Mouse (Mus musculus): Measurements from ENCODE around the gene Nrip1. TPM values are rescaled to one million over a fixed set of nuclear protein-coding genes. Genes with fewer than 3 reads are reported as not detected.

Nrip1 gene
- polyA plus RNA-seq (2016; fragmentation: Nextera tagmentation; extraction: Ambion mirVana), result 38.5 and 45.5 TPM in 2 replicates

DNA sequence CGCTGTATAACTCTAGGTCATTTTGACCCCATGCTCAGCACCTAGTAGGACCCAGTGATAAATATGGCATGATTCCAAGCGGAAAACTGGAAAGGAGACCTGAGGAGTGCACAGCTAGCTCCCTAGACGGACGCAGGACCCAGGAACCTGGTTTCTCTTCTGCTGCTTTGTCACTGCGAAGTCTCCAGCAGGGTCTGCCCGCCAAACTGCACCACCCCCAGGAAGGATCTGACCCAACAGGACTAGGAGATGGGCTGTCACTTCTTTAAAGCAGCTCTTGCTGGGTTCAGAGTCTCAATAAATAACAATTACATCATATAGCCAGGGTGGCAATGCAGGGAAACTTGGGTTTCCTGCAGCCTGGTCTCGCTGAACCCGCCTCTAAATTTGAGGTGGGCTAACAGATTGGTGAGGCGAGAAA is at the start of gene Nrip1:
TSS of gene Nrip1 (minus strand) at position 157 of the 421 bp plus-strand sequence.
- Histone ChIP-seq H3K4me1 (peaks cover 39% of the 10 kb centered on the region), H3K27ac (peak within 1 kb of the TSS; percentile 99), H3K4me3 (peak within 1 kb of the TSS; percentile 91), H3K9me3 (no peaks in the 10 kb centered on the region), H3K36me3 (replicated peaks) (no peaks in the 10 kb centered on the region), H3K27me3 (ENCODE audit: poor library complexity, severe bottlenecking) (peaks cover 5% of the 10 kb centered on the region; the same call in 1 of the 2 replicates)
- under 1% methylated on average over 9 of the region's 9 CpGs for WGBS
- DNase-seq (ENCODE audit: extremely low spot score, low spot score), result peak; percentile 70

DNA sequence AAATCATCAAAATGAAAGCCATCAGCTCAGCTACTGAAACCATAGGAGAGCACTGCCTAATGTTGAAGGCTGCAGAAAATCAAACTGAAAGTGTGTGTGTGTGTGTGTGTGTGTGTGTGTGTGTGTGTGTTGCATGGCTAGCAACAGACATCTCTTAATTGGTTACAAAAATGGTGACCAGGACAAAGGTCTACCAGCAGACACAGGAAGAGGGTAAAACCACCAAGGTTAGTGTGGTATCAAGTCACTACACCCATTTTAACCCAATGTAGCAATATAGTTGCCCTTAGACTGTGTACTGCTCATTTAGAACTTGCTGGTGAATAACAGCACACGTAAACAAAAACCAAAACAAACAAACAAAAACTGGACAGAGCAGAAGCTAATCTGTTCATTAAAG is 48.9 kb upstream of the Nrip1 start:
- no peaks in the 10 kb centered on the region for H3K9me3 ChIP-seq
- no peak overlapping the region for H3K27ac ChIP-seq
- DNase-seq (ENCODE audit: extremely low spot score, low spot score), result no peak
- no peak overlapping the region for H3K4me3 ChIP-seq
- H3K4me1 ChIP-seq, result no peaks in the 10 kb centered on the region
- WGBS, result 88% methylated on average over 1 of the region's 1 CpGs
- H3K36me3 ChIP-seq (replicated peaks), result no peaks in the 10 kb centered on the region
- no peaks in the 10 kb centered on the region for H3K27me3 ChIP-seq (ENCODE audit: poor library complexity, severe bottlenecking)

DNA sequence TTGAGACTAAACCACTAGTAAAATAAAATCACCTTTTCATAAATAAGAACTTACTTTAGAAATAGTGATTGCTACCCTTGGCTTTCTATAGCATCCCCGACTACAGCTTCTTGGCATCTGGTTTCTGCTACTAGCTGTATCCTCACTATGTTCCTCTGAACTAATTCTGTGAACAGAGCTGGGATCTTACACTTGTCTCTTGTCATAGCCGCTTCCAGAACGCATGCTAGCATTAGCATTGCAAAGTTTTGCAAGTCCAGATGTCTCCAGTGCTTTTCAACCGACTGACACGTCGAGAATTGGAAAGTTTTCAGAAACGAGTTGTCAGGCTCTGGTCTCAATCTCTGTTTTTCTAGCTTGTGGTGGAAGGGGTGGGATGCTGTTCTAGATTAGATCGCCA is 46.2 kb upstream of the Nrip1 start:
- Histone ChIP-seq H3K4me1 (no peaks in the 10 kb centered on the region), H3K4me3 (no peak overlapping the region), H3K27ac (no peak overlapping the region), H3K27me3 (ENCODE audit: poor library complexity, severe bottlenecking) (no peaks in the 10 kb centered on the region), H3K36me3 (replicated peaks) (no peaks in the 10 kb centered on the region), H3K9me3 (no peaks in the 10 kb centered on the region)
- 88% methylated on average over 8 of the region's 8 CpGs for WGBS
- no peak for DNase-seq (ENCODE audit: extremely low spot score, low spot score)

DNA sequence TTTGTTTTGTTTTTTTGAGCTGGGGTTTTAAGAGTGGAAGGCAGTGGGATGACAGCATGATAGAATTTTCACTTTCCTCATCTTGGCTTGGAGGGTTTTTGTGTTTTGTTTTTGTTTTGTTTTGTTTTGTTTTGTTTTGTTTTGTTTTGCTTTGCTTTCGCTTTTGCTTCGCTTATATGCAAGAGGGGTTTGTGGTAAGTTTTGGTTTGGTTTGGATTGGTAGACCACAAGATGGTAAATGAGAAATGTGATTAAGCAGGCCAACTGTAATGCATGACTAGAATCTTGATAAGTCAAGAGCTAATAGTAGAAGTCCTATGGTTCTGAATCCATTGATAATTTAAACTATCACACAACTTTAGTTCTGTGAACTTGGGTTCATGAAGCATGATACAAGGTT is 42.9 kb upstream of the Nrip1 start:
- Histone ChIP-seq H3K4me1 (no peaks in the 10 kb centered on the region), H3K9me3 (no peaks in the 10 kb centered on the region), H3K36me3 (replicated peaks) (no peaks in the 10 kb centered on the region), H3K27ac (no peak overlapping the region), H3K27me3 (ENCODE audit: poor library complexity, severe bottlenecking) (no peaks in the 10 kb centered on the region), H3K4me3 (no peak overlapping the region)
- 94% methylated on average over 2 of the region's 2 CpGs for WGBS
- no peak for DNase-seq (ENCODE audit: extremely low spot score, low spot score)

DNA sequence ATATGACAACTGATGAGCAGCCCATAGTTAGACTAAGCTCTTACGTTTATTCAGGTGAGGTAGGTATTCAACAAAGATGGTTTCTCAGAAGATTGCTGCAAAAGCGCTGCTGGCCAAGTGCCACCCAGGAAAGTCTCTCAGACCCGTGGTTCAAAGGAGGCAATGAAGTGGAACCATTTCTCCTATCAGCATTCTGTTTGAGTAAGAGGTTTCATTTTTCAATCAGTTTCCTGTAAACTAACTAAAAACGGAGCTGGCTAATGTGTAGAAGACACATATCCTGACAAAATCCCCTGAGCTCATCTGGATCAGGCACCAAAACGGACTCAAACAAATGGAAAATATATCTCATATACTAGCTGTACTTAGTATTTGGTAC is 42.4 kb upstream of the Nrip1 start:
- H3K4me3 ChIP-seq, result no peak overlapping the region
- WGBS, result 82% methylated on average over 5 of the region's 5 CpGs
- no peaks in the 10 kb centered on the region for H3K9me3 ChIP-seq
- no peaks in the 10 kb centered on the region for H3K27me3 ChIP-seq (ENCODE audit: poor library complexity, severe bottlenecking)
- H3K4me1 ChIP-seq, result no peaks in the 10 kb centered on the region
- no peak for DNase-seq (ENCODE audit: extremely low spot score, low spot score)
- no peak overlapping the region for H3K27ac ChIP-seq
- no peaks in the 10 kb centered on the region for H3K36me3 ChIP-seq (replicated peaks)

DNA sequence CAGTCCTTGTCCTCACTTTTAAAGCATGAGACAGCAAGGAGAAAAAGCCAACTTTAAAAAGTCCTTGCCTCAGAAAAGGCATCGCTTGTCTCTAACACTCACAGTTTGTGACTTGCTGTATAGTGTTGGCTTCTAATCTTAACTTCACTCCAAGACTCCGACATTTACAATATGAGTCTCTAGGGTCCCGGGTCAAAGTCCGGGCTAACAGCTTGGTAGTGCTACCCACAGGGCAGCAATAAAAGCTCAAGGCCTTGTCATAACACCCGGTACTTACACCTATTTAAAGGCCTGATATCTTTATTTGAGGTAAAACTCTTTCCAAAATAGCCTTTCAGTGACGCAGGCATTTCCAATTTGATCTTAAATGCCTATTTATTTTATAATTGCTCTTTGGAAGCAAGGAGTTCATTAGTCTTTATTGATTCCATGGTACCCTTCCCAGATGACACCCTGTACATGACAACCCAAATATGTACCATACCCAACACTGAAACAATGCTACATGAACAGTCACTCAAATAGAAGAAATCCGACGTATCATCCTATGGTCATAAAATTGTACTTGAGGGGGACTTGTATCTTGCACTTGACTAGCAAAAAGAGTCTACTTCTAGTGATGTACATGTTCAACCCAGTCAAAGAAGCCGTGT is 41.9 kb upstream of the Nrip1 start:
- no peaks in the 10 kb centered on the region for H3K27me3 ChIP-seq (ENCODE audit: poor library complexity, severe bottlenecking)
- no peak overlapping the region for H3K27ac ChIP-seq
- H3K4me1 ChIP-seq, result no peaks in the 10 kb centered on the region
- H3K9me3 ChIP-seq, result no peaks in the 10 kb centered on the region
- DNase-seq (ENCODE audit: extremely low spot score, low spot score), result no peak
- H3K36me3 ChIP-seq (replicated peaks), result no peaks in the 10 kb centered on the region
- 92% methylated on average over 9 of the region's 9 CpGs for WGBS
- H3K4me3 ChIP-seq, result no peak overlapping the region

DNA sequence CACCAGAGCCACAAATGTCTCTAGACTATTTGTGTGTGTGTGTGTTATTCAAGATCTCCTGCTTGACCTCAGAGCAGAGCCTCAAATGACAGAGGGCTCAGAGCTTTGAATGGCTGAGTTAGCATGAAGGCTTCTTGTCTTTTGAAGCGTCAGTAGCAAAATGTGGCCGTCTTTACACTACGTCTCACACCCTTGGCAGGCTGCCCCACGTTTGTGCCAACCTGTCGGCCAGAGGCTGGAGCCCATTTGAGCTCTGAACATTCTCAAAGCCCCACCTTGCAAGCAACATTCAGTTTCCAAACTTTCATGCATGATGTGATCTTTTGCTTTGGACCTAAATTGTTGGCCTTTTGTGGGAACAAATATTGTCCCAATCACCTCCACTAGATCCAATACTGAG is 40.9 kb upstream of the Nrip1 start:
- WGBS, result 86% methylated on average over 5 of the region's 5 CpGs
- DNase-seq (ENCODE audit: extremely low spot score, low spot score), result no peak
- Histone ChIP-seq H3K27ac (no peak overlapping the region), H3K36me3 (replicated peaks) (no peaks in the 10 kb centered on the region), H3K27me3 (ENCODE audit: poor library complexity, severe bottlenecking) (no peaks in the 10 kb centered on the region), H3K9me3 (no peaks in the 10 kb centered on the region), H3K4me3 (no peak overlapping the region), H3K4me1 (no peaks in the 10 kb centered on the region)

DNA sequence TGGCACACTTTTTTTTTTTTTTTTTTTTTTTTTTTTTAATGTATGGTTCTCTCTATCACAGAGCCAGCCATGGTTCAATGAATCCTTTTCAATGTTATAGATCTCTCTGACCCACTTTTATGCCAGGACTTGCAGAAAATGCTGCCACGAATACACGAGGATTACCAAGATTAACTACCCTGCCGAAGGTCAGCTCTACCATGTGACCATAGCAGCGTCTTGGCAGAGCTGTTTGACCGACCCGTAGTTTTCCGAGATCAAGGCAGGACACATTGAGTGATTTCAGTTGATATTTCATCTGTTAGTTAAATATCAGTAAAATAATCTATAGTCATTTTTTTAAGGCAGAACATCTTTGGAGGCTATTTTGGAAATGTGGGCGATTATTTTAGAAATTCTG is 40.0 kb upstream of the Nrip1 start:
- H3K36me3 ChIP-seq (replicated peaks), result no peaks in the 10 kb centered on the region
- no peaks in the 10 kb centered on the region for H3K27me3 ChIP-seq (ENCODE audit: poor library complexity, severe bottlenecking)
- H3K27ac ChIP-seq, result no peak overlapping the region
- H3K4me3 ChIP-seq, result no peak overlapping the region
- H3K4me1 ChIP-seq, result no peaks in the 10 kb centered on the region
- DNase-seq (ENCODE audit: extremely low spot score, low spot score), result no peak
- no peaks in the 10 kb centered on the region for H3K9me3 ChIP-seq
- 94% methylated on average over 8 of the region's 8 CpGs for WGBS

- H3K27me3 ChIP-seq (ENCODE audit: poor library complexity, severe bottlenecking), result no peaks in the 10 kb centered on the region
- H3K9me3 ChIP-seq, result no peaks in the 10 kb centered on the region
- 79% methylated on average over 1 of the region's 1 CpGs for WGBS
- H3K36me3 ChIP-seq (replicated peaks), result no peaks in the 10 kb centered on the region
- no peak overlapping the region for H3K4me3 ChIP-seq
- DNase-seq (ENCODE audit: extremely low spot score, low spot score), result no peak
- H3K27ac ChIP-seq, result no peak overlapping the region
- peaks cover 7% of the 10 kb centered on the region for H3K4me1 ChIP-seq
These were observed 35.7 kb upstream of the Nrip1 start for GRCm38 (mm10) chr16:76409355-76409722.

DNA sequence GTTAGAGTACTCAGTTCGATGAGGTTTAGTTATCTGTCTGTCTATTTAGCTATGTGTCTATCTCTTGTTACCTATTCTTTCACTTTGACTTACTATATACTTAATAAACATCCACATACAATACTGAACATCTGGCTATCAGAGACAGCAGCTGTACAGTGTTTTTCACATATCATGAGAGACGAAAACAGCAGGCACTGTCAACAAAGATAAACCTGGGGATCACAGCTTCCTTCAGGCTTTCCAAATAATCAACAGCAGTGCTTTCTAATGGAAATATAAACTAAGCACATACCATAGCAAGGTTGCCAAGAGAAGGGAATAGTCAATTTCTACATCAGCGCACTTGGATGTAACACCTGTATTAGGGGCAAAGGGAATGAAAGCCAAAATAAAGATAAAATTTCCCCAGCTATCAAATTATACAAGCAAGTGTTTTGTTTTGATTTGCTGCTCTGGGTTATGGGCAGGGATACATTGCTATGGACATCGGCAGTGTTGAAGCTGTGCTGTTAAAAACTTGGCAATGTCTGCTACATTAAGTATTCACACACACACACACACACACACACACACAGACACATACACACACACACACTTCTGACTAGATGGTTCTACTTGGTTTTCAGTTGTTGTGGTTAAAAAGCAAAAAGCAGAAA is 35.2 kb upstream of the Nrip1 start:
- no peak for DNase-seq (ENCODE audit: extremely low spot score, low spot score)
- Histone ChIP-seq H3K4me1 (peaks cover 7% of the 10 kb centered on the region), H3K4me3 (no peak overlapping the region), H3K27ac (no peak overlapping the region), H3K27me3 (ENCODE audit: poor library complexity, severe bottlenecking) (no peaks in the 10 kb centered on the region), H3K36me3 (replicated peaks) (no peaks in the 10 kb centered on the region), H3K9me3 (no peaks in the 10 kb centered on the region)
- WGBS, result 92% methylated on average over 4 of the region's 4 CpGs

DNA sequence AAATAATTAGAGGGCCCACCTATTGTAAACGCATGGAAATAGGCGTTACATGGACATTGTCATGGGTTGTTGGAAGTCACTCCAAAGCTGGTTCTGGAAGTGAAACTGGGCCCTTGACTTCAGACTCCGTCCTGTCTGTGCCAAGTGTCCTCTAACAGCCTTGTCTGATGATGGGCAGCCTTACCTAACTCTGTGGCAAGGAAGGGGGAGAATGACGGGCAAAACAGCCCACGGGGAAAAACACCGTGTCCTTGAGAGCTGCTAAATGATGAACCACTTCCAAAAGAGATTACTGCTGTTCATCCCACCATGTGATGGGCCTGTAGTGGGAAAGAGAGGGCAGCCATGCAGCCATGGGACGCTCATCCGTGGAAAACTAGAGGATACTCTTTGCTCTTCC is 34.6 kb upstream of the Nrip1 start:
- 92% methylated on average over 8 of the region's 8 CpGs for WGBS
- no peaks in the 10 kb centered on the region for H3K27me3 ChIP-seq (ENCODE audit: poor library complexity, severe bottlenecking)
- DNase-seq (ENCODE audit: extremely low spot score, low spot score), result no peak
- H3K4me3 ChIP-seq, result no peak overlapping the region
- H3K4me1 ChIP-seq, result peaks cover 7% of the 10 kb centered on the region
- no peaks in the 10 kb centered on the region for H3K36me3 ChIP-seq (replicated peaks)
- H3K9me3 ChIP-seq, result no peaks in the 10 kb centered on the region
- H3K27ac ChIP-seq, result no peak overlapping the region

GRCm38 (mm10) chr16:76407321-76407920 is 33.8 kb upstream of the Nrip1 start:
- H3K4me3 ChIP-seq, result no peak overlapping the region
- no peak overlapping the region for H3K27ac ChIP-seq
- H3K9me3 ChIP-seq, result no peaks in the 10 kb centered on the region
- no peaks in the 10 kb centered on the region for H3K27me3 ChIP-seq (ENCODE audit: poor library complexity, severe bottlenecking)
- WGBS, result 84% methylated on average over 13 of the region's 13 CpGs
- no peak for DNase-seq (ENCODE audit: extremely low spot score, low spot score)
- H3K36me3 ChIP-seq (replicated peaks), result no peaks in the 10 kb centered on the region
- H3K4me1 ChIP-seq, result peaks cover 7% of the 10 kb centered on the region

DNA sequence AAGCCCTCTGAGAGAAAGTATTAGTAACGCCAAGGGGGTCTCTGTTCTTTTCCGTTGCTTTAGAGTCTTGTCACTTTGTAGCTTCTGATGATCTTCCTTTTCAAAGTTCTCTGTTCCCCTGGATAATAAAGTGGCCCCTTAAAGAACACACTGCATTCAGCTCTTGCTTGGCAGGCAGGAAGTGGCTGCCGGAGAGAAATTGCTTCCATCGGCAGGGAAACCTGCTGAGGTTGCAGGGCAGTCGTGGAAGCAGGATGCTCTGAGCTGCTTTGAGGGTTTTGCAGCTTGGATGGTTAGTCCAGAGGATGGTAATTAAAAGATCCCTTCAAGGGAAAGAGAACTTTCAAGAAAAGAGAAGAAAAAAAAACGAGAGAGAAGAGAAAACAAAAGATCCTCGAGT is 33.3 kb upstream of the Nrip1 start:
- no peak for DNase-seq (ENCODE audit: extremely low spot score, low spot score)
- Histone ChIP-seq H3K4me1 (peaks cover 7% of the 10 kb centered on the region), H3K27me3 (ENCODE audit: poor library complexity, severe bottlenecking) (no peaks in the 10 kb centered on the region), H3K4me3 (no peak overlapping the region), H3K36me3 (replicated peaks) (no peaks in the 10 kb centered on the region), H3K27ac (no peak overlapping the region), H3K9me3 (no peaks in the 10 kb centered on the region)
- 60% methylated on average over 7 of the region's 7 CpGs for WGBS

Data from forebrain, embryonic 10.5 days (tissue).